Mouse (Mus musculus): Measurements from ENCODE around the gene Timm10. TPM values are rescaled to one million over a fixed set of nuclear protein-coding genes. Genes with fewer than 3 reads are reported as not detected.

Gene Timm10
- 33.3 TPM for polyA plus RNA-seq (2017; shearing (Covaris generic))

DNA sequence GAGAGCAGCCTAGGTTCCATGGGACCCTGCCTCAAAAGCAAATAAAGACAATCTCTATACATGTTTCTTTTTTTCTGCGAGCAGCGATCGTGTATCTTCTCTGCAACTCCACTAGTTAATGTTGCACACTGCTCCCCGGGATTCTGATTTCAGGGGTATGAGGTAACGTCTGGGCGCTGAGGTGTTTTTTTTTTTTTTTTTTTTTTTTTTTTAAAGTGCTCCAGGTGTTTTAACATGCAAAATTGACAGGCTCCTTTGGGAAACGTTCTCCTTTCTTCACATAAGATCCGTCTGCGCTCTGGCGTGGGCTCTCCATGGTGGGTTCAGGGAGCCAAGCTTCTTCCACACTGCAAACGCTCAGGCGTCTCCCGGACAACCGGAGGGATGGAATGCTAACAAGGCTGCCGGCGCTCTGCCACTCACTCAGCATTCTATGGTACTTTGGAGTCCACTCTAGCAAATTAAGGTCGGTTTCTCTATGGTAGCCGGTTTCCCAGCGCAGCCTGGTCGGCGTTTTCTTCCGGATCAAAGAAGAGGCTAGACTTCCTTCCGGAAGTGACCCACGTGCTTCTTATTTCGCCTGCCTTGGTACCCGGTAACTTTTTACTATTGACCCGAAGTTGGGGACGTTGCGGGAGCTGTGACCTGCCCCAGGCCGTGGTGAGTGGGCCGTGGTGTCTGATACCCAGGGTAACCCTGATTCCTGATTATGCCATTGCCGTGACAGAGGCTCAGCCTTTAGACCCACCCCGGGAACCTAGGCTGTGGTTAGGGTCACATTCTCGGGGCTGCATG is at the start of gene Timm10:
TSS of gene Timm10 (plus strand) at position 510 of the 795 bp plus-strand sequence.

DNA sequence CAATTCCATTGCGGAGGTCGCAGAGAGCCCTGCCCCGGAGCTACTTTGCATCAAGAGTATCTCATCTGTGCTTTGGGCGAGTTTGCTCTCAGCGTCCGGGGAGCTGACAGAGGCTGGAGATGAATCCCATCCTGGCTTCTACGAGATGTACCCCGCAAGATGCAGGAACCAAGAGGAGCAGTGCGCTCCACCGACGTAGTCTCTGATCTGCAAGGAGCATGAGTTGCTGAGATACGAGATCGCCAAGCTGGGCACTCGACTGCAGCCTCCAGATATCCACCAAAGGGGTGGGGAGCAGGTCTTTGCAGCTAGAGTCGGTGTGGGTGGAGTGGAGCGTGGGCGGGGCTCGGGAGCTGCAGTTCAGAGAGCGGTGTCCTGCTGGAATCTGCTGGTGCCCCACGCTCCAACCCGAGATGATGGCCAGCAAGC is 28.3 kb upstream of the Timm10 start, which contains the start of gene Ube2l6:
TSS of gene Ube2l6 (plus strand) at position 336 of the 429 bp plus-strand sequence.

GRCm38 (mm10) chr2:84822552-84822951 is 4.2 kb upstream of the Timm10 start, which contains the start of gene Smtnl1:
Smtnl1 (minus strand) TSS chr2:84822652.

GRCm38 (mm10) chr2:84838593-84838949 is 11.8 kb downstream of the Timm10 start, which contains the start of gene Slc43a1:
Slc43a1 (plus strand) TSS chr2:84838850.

Other genes starting within 250 kb of the Timm10 start
- gene Ctnnd1, start 176.2 kb upstream of the Timm10 start, polyA plus RNA-seq (2017; shearing (Covaris generic)) = 4.3 TPM
- gene Btbd18, start 167.9 kb upstream of the Timm10 start, polyA plus RNA-seq (2017; shearing (Covaris generic)) = 0.16 TPM
- 88.2 TPM for gene Selenoh, start 156.2 kb upstream of the Timm10 start, polyA plus RNA-seq (2017; shearing (Covaris generic))
- gene Gm28635, start 149.0 kb upstream of the Timm10 start, polyA plus RNA-seq (2017; shearing (Covaris generic)) = not detected
- 37.8 TPM for gene Med19, start 148.6 kb upstream of the Timm10 start, polyA plus RNA-seq (2017; shearing (Covaris generic))
- gene Tmx2, start 147.9 kb upstream of the Timm10 start, polyA plus RNA-seq (2017; shearing (Covaris generic)) = 122 TPM
- gene Zdhhc5, start 111.8 kb upstream of the Timm10 start, polyA plus RNA-seq (2017; shearing (Covaris generic)) = 29.0 TPM
- gene Clp1, start 99.6 kb upstream of the Timm10 start, polyA plus RNA-seq (2017; shearing (Covaris generic)) = 68.6 TPM
- 3.9 TPM for gene Ypel4, start 92.9 kb upstream of the Timm10 start, polyA plus RNA-seq (2017; shearing (Covaris generic))
- gene Gm19426, start 83.3 kb upstream of the Timm10 start, polyA plus RNA-seq (2017; shearing (Covaris generic)) = not detected
- not detected for gene Serping1, start 51.6 kb upstream of the Timm10 start, polyA plus RNA-seq (2017; shearing (Covaris generic))
- gene Ube2l6, start 28.2 kb upstream of the Timm10 start, polyA plus RNA-seq (2017; shearing (Covaris generic)) = 74.0 TPM
- not detected for gene Smtnl1, start 4.3 kb upstream of the Timm10 start, polyA plus RNA-seq (2017; shearing (Covaris generic))
- gene Slc43a1, start 11.9 kb downstream of the Timm10 start, polyA plus RNA-seq (2017; shearing (Covaris generic)) = 7.9 TPM
- gene Rtn4rl2, start 59.7 kb downstream of the Timm10 start, polyA plus RNA-seq (2017; shearing (Covaris generic)) = not detected
- gene Slc43a3, start 109.6 kb downstream of the Timm10 start, polyA plus RNA-seq (2017; shearing (Covaris generic)) = 11.6 TPM
- gene Prg2, start 153.5 kb downstream of the Timm10 start, polyA plus RNA-seq (2017; shearing (Covaris generic)) = not detected
- gene Prg3, start 161.2 kb downstream of the Timm10 start, polyA plus RNA-seq (2017; shearing (Covaris generic)) = 0.73 TPM
- 249 TPM for gene Ssrp1, start 210.2 kb downstream of the Timm10 start, polyA plus RNA-seq (2017; shearing (Covaris generic))
- 0.26 TPM for gene P2rx3, start 210.5 kb downstream of the Timm10 start, polyA plus RNA-seq (2017; shearing (Covaris generic))
- gene Tnks1bp1, start 221.0 kb downstream of the Timm10 start, polyA plus RNA-seq (2017; shearing (Covaris generic)) = 16.6 TPM

Data from inflammation-experienced regulatory T-cells, adult 16 weeks (primary cell).